Mouse (Mus musculus): ENCODE data around the gene Ndufaf8. TPM values are rescaled to one million over a fixed set of nuclear protein-coding genes. Genes with fewer than 3 reads are reported as not detected.

The Ndufaf8 gene
- polyA plus RNA-seq, 1 experiment from 2014 or later, result 57.5 TPM

DNA sequence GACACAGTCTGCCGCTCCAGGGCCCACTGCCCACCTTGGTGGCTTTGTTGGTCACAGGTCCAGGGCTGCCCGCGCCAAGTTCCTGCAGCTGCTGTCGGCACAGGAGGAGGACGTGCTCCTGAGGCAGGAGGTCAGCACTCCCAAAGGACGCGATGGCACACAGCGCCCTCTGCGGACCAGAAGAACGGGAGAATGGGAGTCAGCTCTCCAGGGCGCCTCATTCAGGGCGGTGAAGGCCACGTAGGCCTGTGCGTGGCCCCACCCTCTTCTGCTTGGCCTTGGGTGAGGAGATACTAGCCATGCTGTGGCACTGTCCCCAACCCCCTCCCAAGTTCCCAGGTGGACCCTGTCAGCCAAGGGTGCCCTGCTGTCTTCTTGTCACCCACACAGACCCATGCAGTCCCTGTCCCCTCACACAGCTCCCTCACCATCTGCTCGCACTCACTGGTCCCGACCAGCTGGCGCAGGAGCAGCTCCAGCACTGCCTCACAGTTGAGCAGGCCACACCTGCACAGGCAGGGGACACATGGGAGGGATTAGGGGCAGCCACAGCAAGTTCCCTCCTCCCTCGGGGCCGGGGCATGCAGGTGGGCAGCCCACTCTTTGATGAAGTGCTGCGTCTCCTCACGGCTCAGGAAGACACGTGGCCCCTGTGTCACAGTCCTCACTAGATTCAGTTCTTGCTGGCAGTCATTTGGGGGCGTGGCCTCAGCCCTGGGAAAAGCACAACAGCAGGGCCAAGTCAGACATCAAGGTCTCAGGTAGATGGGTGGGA is 5.7 kb upstream of the Ndufaf8 start:
- Histone ChIP-seq H3K4me3 (ENCODE audit: low read depth, low read length) (no peak overlapping the region), H3K27me3 (ENCODE audit: control insufficient read depth, insufficient read depth, low read length) (no peaks in the 10 kb centered on the region), H3K27ac (replicated peaks; ENCODE audit: low read depth, low read length) (no peak overlapping the region), H3K9me3 (replicated peaks; ENCODE audit: control insufficient read depth, low read length) (no peaks in the 10 kb centered on the region), H3K36me3 (replicated peaks; ENCODE audit: control insufficient read depth, insufficient read depth, low read depth, low read length) (peaks cover 9% of the 10 kb centered on the region), H3K9ac (replicated peaks; ENCODE audit: low read length) (no peak overlapping the region), H3K4me1 (ENCODE audit: control insufficient read depth, insufficient read depth, low read length) (peaks cover 5% of the 10 kb centered on the region; the same call in 1 of the 2 replicates), H3K4me2 (ENCODE audit: low read depth, low read length) (no peak overlapping the region)
- DNase-seq (ENCODE audit: low spot score) (no peak), ATAC-seq (replicated peaks; ENCODE audit: insufficient number of reproducible peaks, low FRiP score, low TSS enrichment, low read depth) (no peak)
- 76% methylated on average over 23 of the region's 23 CpGs for WGBS

DNA sequence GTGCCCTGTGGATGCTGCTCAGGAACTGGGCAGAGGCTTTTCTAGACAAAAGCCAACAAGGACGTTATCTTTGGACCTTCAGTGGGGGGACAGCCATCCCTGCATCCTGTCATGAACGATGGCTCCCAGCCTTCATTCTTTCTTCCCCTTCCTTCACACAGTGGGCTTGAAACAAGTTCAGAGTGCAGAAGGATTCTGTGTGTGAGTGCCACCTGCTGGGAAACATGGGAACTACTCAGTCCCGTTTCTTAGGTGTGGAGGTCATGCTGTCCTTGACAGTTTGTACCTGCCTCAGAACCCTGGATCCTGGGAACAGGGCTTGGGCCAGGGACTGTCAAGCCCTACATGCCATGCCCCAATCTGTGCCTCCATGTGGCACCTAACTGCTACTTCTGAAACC is 2.3 kb downstream of the Ndufaf8 start:
- DNase-seq (ENCODE audit: low spot score), result peak; percentile 87
- Histone ChIP-seq H3K36me3 (replicated peaks; ENCODE audit: control insufficient read depth, insufficient read depth, low read depth, low read length) (0 out of 2 replicates have a peak, but pooled peaks cover 2% of the 10 kb centered on the region), H3K9ac (replicated peaks; ENCODE audit: low read length) (no peak overlapping the region), H3K4me3 (ENCODE audit: low read depth, low read length) (no peak overlapping the region), H3K27me3 (ENCODE audit: control insufficient read depth, insufficient read depth, low read length) (no peaks in the 10 kb centered on the region), H3K27ac (replicated peaks; ENCODE audit: low read depth, low read length) (no peak overlapping the region), H3K4me2 (ENCODE audit: low read depth, low read length) (no peak overlapping the region), H3K4me1 (ENCODE audit: control insufficient read depth, insufficient read depth, low read length) (peaks cover 7% of the 10 kb centered on the region), H3K9me3 (replicated peaks; ENCODE audit: control insufficient read depth, low read length) (no peaks in the 10 kb centered on the region)
- ATAC-seq (replicated peaks; ENCODE audit: insufficient number of reproducible peaks, low FRiP score, low TSS enrichment, low read depth), result no peak
- 8% methylated on average over 3 of the region's 3 CpGs for WGBS

GRCm38 (mm10) chr11:120103431-120103997 is 4.8 kb downstream of the Ndufaf8 start:
- H3K4me3 ChIP-seq (ENCODE audit: low read depth, low read length), result no peak overlapping the region
- ATAC-seq (replicated peaks; ENCODE audit: insufficient number of reproducible peaks, low FRiP score, low TSS enrichment, low read depth) (no peak), DNase-seq (ENCODE audit: low spot score) (no peak)
- H3K9ac ChIP-seq (replicated peaks; ENCODE audit: low read length), result no peak overlapping the region
- 0 out of 2 replicates have a peak, but pooled peaks cover 2% of the 10 kb centered on the region for H3K36me3 ChIP-seq (replicated peaks; ENCODE audit: control insufficient read depth, insufficient read depth, low read depth, low read length)
- no peak overlapping the region for H3K4me2 ChIP-seq (ENCODE audit: low read depth, low read length)
- H3K9me3 ChIP-seq (replicated peaks; ENCODE audit: control insufficient read depth, low read length), result no peaks in the 10 kb centered on the region
- no peak overlapping the region for H3K27ac ChIP-seq (replicated peaks; ENCODE audit: low read depth, low read length)
- 100% methylated on average over 3 of the region's 3 CpGs for whole genome bisulfite sequencing
- no peaks in the 10 kb centered on the region for H3K27me3 ChIP-seq (ENCODE audit: control insufficient read depth, insufficient read depth, low read length)
- H3K4me1 ChIP-seq (ENCODE audit: control insufficient read depth, insufficient read depth, low read length), result peaks cover 2% of the 10 kb centered on the region; the same call in 1 of the 2 replicates

- H3K27ac ChIP-seq (replicated peaks; ENCODE audit: low read depth, low read length), result no peak overlapping the region
- WGBS, result 71% methylated on average over 2 of the region's 2 CpGs
- DNase-seq (ENCODE audit: low spot score), result no peak
- H3K27me3 ChIP-seq (ENCODE audit: control insufficient read depth, insufficient read depth, low read length), result no peaks in the 10 kb centered on the region
- H3K4me2 ChIP-seq (ENCODE audit: low read depth, low read length), result no peak overlapping the region
- H3K9me3 ChIP-seq (replicated peaks; ENCODE audit: control insufficient read depth, low read length), result no peaks in the 10 kb centered on the region
- H3K9ac ChIP-seq (replicated peaks; ENCODE audit: low read length), result no peak overlapping the region
- ATAC-seq (replicated peaks; ENCODE audit: insufficient number of reproducible peaks, low FRiP score, low TSS enrichment, low read depth), result no peak
- no peak overlapping the region for H3K4me3 ChIP-seq (ENCODE audit: low read depth, low read length)
- H3K4me1 ChIP-seq (ENCODE audit: control insufficient read depth, insufficient read depth, low read length), result no peaks in the 10 kb centered on the region
- 0 out of 2 replicates have a peak, but pooled peaks cover 2% of the 10 kb centered on the region for H3K36me3 ChIP-seq (replicated peaks; ENCODE audit: control insufficient read depth, insufficient read depth, low read depth, low read length)
Measured at GRCm38 (mm10) chr11:120107026-120107425, 8.3 kb downstream of the Ndufaf8 start.

DNA sequence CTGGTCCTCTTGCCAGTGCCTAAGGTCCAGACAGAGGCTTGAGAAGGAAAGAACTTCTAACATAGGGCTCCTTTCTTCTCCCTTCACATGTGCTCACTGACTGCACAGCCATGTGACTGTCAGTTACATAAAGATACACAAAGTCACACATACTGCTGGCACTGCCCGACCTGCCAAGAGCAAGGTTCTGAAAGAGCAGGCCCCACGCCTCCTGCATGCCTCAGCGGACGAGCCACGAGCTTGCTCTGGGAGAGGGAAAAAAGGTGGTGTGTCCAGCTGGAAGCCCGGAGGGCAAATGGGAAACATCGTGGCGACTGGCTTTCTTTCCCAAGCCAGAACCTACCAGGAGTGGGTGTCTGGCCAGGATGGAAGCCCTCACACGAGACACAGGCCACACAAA is 9.1 kb downstream of the Ndufaf8 start:
- whole genome bisulfite sequencing, result 82% methylated on average over 9 of the region's 9 CpGs
- Histone ChIP-seq H3K27ac (replicated peaks; ENCODE audit: low read depth, low read length) (no peak overlapping the region), H3K9me3 (replicated peaks; ENCODE audit: control insufficient read depth, low read length) (no peaks in the 10 kb centered on the region), H3K4me1 (ENCODE audit: control insufficient read depth, insufficient read depth, low read length) (no peaks in the 10 kb centered on the region), H3K9ac (replicated peaks; ENCODE audit: low read length) (no peak overlapping the region), H3K27me3 (ENCODE audit: control insufficient read depth, insufficient read depth, low read length) (no peaks in the 10 kb centered on the region), H3K4me2 (ENCODE audit: low read depth, low read length) (no peak overlapping the region), H3K4me3 (ENCODE audit: low read depth, low read length) (no peak overlapping the region), H3K36me3 (replicated peaks; ENCODE audit: control insufficient read depth, insufficient read depth, low read depth, low read length) (0 out of 2 replicates have a peak, but pooled peaks cover 2% of the 10 kb centered on the region)
- no peak for ATAC-seq (replicated peaks; ENCODE audit: insufficient number of reproducible peaks, low FRiP score, low TSS enrichment, low read depth)
- no peak for DNase-seq (ENCODE audit: low spot score)

- DNase-seq (ENCODE audit: low spot score) (no peak), ATAC-seq (replicated peaks; ENCODE audit: insufficient number of reproducible peaks, low FRiP score, low TSS enrichment, low read depth) (no peak)
- Histone ChIP-seq H3K4me2 (ENCODE audit: low read depth, low read length) (no peak overlapping the region), H3K9me3 (replicated peaks; ENCODE audit: control insufficient read depth, low read length) (no peaks in the 10 kb centered on the region), H3K27ac (replicated peaks; ENCODE audit: low read depth, low read length) (no peak overlapping the region), H3K9ac (replicated peaks; ENCODE audit: low read length) (no peak overlapping the region), H3K27me3 (ENCODE audit: control insufficient read depth, insufficient read depth, low read length) (no peaks in the 10 kb centered on the region), H3K4me1 (ENCODE audit: control insufficient read depth, insufficient read depth, low read length) (no peaks in the 10 kb centered on the region), H3K36me3 (replicated peaks; ENCODE audit: control insufficient read depth, insufficient read depth, low read depth, low read length) (no peaks in the 10 kb centered on the region), H3K4me3 (ENCODE audit: low read depth, low read length) (no peak overlapping the region)
- WGBS, result 78% methylated on average over 14 of the region's 14 CpGs
Measured at GRCm38 (mm10) chr11:120109558-120110210, 11.0 kb downstream of the Ndufaf8 start.

- Histone ChIP-seq H3K4me1 (ENCODE audit: control insufficient read depth, insufficient read depth, low read length) (0 out of 2 replicates have a peak, but pooled peaks cover 2% of the 10 kb centered on the region), H3K9me3 (replicated peaks; ENCODE audit: control insufficient read depth, low read length) (no peaks in the 10 kb centered on the region), H3K36me3 (replicated peaks; ENCODE audit: control insufficient read depth, insufficient read depth, low read depth, low read length) (no peaks in the 10 kb centered on the region), H3K4me2 (ENCODE audit: low read depth, low read length) (no peak overlapping the region), H3K4me3 (ENCODE audit: low read depth, low read length) (no peak overlapping the region), H3K9ac (replicated peaks; ENCODE audit: low read length) (no peak overlapping the region; the same call in 1 of the 2 replicates), H3K27ac (replicated peaks; ENCODE audit: low read depth, low read length) (no peak overlapping the region), H3K27me3 (ENCODE audit: control insufficient read depth, insufficient read depth, low read length) (no peaks in the 10 kb centered on the region)
- DNase-seq (ENCODE audit: low spot score) (peak; percentile 9), ATAC-seq (replicated peaks; ENCODE audit: insufficient number of reproducible peaks, low FRiP score, low TSS enrichment, low read depth) (no peak)
- WGBS, result 69% methylated on average over 7 of the region's 7 CpGs
Measured at GRCm38 (mm10) chr11:120110554-120110953, 11.8 kb downstream of the Ndufaf8 start.

- H3K36me3 ChIP-seq (replicated peaks; ENCODE audit: control insufficient read depth, insufficient read depth, low read depth, low read length), result no peaks in the 10 kb centered on the region
- H3K27me3 ChIP-seq (ENCODE audit: control insufficient read depth, insufficient read depth, low read length), result no peaks in the 10 kb centered on the region
- no peak overlapping the region for H3K27ac ChIP-seq (replicated peaks; ENCODE audit: low read depth, low read length)
- WGBS, result 8% methylated on average over 2 of the region's 2 CpGs
- H3K9me3 ChIP-seq (replicated peaks; ENCODE audit: control insufficient read depth, low read length), result no peaks in the 10 kb centered on the region
- 0 out of 2 replicates have a peak, but pooled peaks cover 2% of the 10 kb centered on the region for H3K4me1 ChIP-seq (ENCODE audit: control insufficient read depth, insufficient read depth, low read length)
- no peak overlapping the region for H3K4me2 ChIP-seq (ENCODE audit: low read depth, low read length)
- DNase-seq (ENCODE audit: low spot score), result peak; percentile 84
- no peak overlapping the region; the same call in 1 of the 2 replicates for H3K9ac ChIP-seq (replicated peaks; ENCODE audit: low read length)
- no peak overlapping the region for H3K4me3 ChIP-seq (ENCODE audit: low read depth, low read length)
- no peak for ATAC-seq (replicated peaks; ENCODE audit: insufficient number of reproducible peaks, low FRiP score, low TSS enrichment, low read depth)
Measured at GRCm38 (mm10) chr11:120111033-120111432, 12.3 kb downstream of the Ndufaf8 start.
